Mouse (Mus musculus): ENCODE measurements around the gene Pla2g16. TPM values are rescaled to one million over a fixed set of nuclear protein-coding genes. Genes with fewer than 3 reads are reported as not detected.
A peak's percentile ranks its signal among the peaks of the same experiment; 100 is the strongest.

The Pla2g16 gene
- total RNA-seq, 4 experiments from 2014 or later: 40.3 to 47.9 (median 41.9) TPM

DNA sequence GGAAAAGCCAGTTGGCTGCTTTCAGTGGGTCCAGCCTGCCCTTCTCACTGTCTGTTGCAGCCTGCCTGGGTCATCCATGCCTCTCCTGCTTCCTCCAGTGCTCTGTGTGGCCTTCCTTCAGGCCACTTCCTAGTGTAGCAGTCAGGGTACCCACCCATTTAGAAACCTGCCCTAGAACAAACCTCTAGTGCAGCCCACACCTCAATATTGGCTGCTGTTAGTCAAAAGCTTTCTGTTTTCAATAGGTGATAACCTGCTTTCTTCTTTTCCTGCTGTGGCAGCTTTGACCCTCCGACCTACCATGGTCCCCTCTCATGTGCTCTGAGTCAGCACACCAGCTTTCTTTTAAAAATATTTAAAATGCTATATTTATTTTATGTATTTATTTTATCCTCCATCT lies 7.2 kb downstream of the Pla2g16 start:
- DNase-seq (ENCODE audit: low spot score in 2 of 2): no peak

DNA sequence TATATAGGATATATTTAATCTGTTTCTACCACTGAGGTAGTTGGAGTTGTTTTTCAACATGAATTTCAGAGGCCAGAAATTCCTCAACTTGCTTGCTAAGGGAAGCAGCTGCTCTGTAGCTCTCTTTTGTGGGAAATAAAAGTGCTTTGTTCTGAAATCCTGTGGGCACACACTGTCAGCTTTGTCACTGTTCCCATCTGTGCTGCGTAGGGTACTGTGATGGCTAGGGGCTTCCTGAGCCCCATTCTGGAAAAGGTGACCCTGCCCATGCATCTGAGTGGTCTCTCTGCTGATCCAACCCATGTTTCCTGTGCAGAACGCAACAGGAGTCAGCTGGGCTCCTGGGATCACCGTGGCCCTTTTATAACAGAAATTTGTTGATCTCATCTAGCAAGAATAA lies 9.6 kb downstream of the Pla2g16 start:
- peak in 1 of 2 experiments; percentile 45 for DNase-seq (ENCODE audit: low spot score in 2 of 2)

DNA sequence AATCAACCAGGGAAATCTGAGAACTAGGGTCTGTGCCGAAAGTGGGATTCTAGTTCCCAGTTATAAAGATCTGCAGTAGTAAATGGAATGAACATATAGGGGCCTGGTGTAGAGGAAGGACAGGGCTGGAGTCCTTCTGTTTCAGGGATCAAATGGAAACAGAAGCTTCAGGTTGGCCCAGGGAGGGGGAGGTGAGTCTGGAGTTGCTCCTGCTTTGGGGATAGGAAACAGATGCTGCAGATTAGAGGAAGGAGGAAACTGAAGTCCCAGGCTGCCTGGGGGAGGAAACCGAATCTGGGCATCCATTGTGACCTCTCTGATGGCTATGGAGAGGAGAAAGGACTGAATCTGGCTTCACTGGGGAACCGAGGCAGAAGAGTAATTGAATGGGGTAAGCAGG lies 11.1 kb downstream of the Pla2g16 start:
- no peak for DNase-seq (ENCODE audit: low spot score in 2 of 2)

DNA sequence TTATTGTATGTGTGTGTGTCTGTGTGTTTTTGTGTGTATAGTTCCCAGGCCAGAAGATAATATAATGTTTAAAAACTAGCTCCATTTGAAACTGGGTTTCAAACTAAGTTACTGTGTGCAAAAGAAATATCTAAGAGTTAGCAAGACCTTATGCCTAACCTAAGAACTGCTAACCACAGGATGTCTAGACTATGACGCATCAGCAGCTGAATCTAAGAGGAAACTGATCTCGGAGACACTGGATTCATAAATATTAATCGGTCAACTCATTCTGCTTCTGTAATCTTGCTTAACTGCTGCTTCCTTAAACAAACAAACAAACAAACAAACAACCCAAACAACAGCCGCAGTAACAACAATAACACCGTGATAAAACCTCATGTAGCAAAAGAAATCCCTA lies 12.4 kb downstream of the Pla2g16 start:
- DNase-seq (ENCODE audit: low spot score in 2 of 2): no peak

DNA sequence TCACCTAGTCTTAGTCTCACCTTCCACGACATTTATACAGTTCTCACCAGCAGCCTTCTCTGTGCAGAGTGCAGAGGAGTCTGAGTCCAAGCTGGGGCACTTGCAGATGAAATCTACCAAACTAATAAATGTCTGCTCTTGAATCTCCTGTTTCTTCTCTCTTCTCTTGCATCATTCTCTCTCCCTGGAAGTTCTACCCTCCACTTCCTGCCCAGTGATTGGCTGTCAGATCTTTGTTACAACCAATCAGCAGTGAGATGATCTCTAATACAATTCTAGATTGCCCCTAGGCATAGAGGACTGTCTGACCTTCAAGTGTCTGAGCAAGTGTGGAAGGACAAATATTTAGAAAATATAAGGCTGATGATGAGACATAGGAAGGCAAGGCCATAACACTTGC lies 18.9 kb downstream of the Pla2g16 start:
- no peak for DNase-seq (ENCODE audit: low spot score in 2 of 2)

DNA sequence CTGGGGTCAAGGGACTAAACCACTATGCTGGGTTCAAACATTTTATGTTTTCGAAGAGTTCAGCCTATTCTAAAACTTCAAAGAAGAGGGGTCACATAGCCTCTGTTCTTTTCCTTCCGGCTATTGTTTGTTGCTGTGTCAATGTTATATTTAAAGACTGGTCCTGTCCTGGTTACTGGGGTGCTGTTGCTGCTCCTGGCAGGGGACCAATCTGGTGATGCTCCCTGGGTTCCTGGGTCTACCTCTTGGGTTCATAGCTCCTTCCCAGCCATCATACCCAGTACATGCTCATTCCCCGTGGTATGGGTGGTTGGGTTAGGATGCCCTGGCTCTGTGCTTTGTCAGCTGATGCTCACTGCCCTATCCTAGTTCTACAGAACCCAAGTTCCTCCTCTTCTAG lies 20.5 kb downstream of the Pla2g16 start:
- no peak for DNase-seq (ENCODE audit: low spot score in 2 of 2)

DNA sequence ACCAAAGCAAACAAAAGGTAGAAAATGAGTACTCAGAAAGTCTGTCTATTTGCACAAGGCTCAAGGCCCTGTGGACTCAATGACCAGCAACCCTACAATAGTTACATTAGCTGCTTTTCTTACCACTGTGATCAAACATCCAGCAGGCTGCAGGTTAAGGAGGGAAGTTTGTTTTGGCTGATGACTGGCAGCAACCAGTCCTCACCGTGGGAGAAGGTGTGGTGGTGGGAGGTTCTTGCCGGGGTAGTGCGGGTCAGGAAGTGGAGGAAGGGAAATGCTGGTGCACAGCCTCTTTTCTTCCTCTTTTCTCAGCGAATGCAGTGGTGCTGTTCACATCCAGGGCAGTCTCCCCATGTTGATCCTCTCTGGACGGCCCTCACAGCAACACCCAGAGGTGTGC lies 23.8 kb downstream of the Pla2g16 start:
- DNase-seq (ENCODE audit: low spot score in 2 of 2): no peak

DNA sequence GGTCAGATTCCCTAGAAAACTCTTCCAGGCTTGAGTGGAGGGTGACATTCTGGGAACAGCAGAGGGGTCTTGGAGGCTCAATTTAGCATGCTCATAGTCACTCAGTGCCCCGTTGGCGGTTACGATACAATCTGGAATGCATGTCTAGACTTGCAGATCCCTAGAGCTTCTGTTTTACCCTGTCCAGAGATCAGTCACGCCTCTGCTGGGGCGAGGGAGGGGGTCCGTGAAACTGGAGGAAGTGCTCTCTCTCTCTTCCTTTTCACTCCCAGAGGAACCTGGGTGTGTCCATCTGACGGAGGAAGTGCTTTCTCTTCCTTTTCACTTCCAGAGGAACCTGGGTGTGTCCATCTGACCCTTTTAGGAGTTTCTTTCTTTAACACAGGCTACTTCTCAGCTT lies 25.8 kb downstream of the Pla2g16 start:
- no peak for DNase-seq (ENCODE audit: low spot score in 2 of 2)

DNA sequence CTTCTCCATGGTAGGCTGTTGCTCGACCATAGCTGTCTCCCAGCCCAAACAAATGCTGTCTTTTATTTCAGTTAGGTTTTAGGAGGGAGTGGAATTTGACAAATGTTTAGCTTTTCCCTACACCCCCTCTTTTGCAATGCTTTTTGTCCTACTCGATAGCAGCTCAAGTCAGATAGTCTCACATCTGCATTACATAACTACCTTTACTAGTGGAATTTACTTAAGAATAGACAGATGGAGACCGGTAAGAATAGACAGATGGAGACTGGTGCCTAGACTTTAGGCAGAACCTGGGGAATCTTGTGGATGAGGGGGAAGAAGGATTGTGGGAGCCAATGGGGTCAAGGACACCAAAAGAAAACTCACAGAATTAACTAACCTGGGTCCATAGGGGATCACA lies 26.3 kb downstream of the Pla2g16 start:
- no peak for DNase-seq (ENCODE audit: low spot score in 2 of 2)

DNA sequence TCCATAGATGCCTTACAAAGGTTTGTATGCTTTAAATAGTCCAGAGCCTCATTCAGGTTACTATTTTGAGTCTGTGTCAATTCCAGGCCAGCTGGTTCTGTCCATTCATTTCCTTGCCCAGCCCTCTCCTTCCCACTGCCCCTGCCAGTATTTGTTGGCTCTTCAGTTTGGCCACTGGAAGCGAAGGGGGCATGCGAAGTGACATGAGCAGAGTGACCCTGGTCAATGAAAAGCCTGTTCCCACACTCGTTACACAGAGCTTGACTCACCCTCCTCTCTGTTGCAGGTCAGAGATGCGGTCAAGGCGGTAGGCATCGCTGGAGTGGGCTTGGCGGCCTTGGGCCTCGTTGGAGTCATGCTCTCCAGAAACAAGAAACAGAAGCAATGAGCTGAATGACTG lies 28.0 kb downstream of the Pla2g16 start:
- DNase-seq (ENCODE audit: low spot score in 2 of 2): peak in 1 of 2 experiments; percentile 37

DNA sequence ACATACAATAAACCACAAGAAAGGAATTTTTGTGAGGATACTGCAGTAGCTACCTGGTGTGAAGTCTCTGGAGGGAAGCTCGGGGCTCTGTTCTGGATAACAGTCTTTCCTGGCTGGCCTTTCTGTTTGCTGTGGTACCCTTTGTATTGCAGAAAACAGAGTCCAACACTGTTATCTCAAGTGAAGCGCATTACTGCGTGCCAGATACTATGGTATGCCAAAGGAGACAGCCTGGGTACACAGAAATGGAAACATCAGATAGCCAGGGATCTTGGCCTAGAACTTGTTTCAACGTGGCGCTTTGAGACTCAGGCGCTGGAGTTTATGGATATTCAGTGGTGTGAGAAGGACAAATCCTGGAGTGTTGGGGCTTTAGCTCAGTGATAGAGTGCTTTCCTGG lies 28.5 kb downstream of the Pla2g16 start:
- DNase-seq (ENCODE audit: low spot score in 2 of 2): no peak

DNA sequence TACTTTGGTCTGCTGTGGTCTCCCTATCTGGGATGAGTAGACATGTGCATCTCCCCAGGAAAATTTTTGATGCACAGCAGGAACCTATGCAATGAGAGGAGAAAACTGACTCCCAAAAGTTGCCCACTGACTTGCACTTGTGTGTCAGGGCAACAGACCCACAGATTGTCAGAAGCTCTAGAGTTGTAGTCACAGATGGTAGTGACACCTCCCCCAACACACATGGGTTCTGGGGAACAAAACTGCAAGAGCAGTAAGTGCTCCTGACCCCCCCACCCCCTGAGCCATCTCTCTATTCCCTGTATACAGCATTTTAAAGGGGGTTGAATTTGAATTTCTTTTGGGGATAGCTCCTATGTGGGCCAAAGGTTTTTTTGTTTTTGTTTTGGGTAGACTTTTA lies 33.5 kb downstream of the Pla2g16 start:
- no peak for DNase-seq (ENCODE audit: low spot score in 2 of 2)

DNA sequence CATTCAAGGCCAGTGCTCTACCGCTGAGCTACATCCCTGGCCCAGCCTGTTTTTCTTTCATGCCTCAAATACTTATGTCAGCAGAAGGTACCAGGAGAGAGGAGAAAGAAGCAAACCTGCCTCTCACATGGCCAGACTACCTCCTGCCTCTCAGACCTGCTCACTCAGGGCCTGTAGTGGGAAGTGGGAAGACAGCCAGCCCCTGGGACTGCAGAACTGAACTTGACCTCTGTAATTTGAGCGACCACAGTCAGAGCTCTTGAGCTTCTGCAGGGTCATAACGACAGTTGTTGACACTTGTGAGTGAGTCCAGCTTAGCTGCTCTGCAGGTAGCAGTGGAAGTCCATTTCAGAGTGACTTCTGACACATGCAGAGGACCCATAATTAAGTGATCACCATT lies 34.8 kb downstream of the Pla2g16 start:
- DNase-seq (ENCODE audit: low spot score in 2 of 2): no peak

DNA sequence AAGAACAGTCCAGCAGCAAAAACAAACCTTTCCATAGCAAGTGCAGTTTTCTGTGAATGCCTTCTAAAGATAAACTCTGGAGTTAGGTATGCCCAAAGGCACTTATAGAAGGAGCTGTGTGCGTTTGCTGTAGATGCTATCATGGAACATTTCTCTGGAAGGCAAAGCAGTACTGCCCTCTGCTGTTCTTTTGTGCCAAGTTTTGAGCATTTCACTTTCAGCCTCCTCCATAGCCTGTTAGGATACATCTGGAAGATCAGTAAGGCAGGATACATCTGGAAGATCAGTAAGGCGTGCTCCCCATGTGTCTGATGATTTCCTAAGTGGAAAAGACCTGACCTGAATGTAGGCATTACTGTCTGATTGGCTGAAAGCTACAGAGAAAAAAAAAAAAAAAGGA lies 38.3 kb downstream of the Pla2g16 start:
- no peak for DNase-seq (ENCODE audit: low spot score in 2 of 2)

DNA sequence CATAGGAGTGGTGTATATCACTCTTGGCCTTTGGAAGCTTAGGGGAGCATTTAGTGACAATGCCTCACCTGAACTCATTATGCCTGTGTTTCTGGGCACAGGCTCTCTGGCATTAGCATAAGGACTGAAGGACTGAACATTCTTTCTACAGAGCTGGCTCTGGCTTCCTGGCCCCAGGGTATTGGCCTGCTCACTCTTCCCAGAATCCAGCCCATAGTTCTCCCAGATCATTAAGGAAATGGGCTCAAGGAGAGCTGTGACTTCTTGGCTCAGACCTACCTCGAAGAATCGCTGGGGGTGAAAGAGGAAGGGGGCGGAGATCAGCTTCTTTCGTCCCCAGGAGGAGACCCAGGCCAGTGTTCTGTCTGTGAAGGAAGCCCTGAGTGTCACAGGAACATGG lies 41.2 kb downstream of the Pla2g16 start:
- DNase-seq (ENCODE audit: low spot score in 2 of 2): no peak

DNA sequence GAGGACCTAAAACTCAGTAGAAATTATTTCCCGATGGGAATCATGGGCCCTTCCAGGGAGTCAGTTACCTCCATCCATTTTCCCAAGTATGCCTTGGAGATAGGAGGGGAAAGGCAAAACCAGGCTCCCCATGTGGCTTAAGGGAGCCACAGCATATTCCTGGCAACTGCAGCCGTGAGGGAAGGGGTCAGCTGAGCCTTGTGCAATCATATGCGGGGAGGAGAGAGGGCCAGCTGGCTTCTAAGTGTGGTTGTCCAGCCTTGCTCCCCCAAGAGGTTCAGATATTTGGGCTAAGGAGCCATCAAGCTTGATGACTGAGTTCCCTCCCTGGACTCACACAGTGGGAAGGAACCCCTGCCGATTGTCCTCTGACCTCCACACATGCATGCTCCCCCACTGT lies 44.3 kb downstream of the Pla2g16 start:
- DNase-seq (ENCODE audit: low spot score in 2 of 2): no peak

DNA sequence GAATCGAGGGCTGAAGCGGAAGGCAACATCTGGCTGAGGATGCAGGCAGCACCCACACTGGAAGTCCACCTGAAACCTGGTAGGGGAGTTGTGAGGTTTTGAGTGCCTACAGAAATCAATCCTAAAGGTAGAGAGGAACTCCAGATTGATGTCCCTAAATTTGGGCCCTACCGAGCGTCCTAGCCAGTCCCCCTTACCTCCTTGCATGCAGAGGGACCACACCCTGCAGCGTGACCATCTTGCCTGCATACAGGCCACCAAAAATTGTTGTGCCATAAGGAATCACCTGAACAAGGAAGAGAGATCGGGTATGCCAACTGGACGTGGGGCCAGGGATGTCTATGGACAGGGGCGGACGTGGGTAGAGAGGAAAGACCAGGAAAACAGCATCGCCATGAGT lies 46.8 kb downstream of the Pla2g16 start:
- no peak for DNase-seq (ENCODE audit: low spot score in 2 of 2)

DNA sequence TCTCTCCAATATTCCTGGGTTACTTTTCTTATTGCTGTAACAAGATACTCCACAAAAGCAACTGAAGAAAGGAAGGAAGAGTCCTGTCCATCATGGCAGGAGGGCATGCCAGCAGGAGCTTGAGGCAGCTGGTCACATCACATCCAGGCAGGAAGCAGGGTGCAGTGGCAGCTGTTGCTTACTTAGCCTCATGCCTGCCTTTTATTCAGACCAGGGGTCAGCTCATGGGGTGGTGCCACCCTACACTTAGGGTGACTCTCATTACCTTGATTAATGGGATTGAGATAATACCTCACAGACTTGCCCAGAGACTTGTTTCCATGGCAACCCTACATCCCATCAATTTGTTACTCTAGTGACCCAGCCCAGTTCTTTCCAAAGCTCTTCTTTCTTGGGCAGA lies 47.8 kb downstream of the Pla2g16 start:
- DNase-seq (ENCODE audit: low spot score in 2 of 2): no peak

DNA sequence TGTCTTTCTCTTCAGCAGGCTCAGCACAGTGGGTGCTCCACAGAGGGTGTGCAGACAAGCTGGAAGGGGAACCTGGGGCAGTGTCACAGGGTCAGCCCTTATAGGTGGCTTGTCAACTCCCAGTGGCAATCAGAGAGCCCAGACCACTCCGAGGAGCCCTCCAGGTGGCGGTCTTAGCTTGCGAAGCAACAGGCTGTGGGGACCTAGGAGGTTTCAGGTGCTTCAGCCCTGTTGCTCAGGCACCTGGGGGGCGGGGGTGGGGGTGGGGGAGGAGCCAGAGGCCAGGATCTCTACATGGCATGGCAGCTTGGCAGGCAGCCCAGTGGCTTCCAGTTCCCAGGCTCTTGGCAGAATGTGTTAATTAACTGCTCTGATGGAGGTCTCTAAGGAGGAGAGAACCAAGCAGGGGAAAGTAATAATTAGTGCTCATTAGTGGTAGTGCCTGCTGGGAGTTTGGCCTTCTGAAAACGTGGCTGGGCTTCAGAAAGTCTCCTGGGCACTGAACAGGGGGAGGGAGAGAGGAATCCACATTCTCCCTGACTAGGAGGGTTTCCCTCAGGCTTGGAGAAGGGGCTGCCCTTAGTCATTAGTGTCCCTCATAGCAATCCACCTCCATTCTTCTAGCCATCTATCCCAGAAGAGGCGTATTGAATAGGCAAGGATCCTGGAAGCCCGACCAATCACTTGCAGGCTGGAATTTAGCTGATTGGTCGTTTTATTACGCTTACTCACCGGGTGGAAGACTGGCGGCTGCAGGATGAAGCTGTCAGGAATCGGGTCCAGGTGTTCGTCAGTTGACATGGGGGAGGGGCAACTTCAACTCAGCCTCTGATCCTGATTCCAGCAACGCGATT lies 48.9 kb downstream of the Pla2g16 start:
- peak in 1 of 2 experiments; percentile 81 for DNase-seq (ENCODE audit: low spot score in 2 of 2)

DNA sequence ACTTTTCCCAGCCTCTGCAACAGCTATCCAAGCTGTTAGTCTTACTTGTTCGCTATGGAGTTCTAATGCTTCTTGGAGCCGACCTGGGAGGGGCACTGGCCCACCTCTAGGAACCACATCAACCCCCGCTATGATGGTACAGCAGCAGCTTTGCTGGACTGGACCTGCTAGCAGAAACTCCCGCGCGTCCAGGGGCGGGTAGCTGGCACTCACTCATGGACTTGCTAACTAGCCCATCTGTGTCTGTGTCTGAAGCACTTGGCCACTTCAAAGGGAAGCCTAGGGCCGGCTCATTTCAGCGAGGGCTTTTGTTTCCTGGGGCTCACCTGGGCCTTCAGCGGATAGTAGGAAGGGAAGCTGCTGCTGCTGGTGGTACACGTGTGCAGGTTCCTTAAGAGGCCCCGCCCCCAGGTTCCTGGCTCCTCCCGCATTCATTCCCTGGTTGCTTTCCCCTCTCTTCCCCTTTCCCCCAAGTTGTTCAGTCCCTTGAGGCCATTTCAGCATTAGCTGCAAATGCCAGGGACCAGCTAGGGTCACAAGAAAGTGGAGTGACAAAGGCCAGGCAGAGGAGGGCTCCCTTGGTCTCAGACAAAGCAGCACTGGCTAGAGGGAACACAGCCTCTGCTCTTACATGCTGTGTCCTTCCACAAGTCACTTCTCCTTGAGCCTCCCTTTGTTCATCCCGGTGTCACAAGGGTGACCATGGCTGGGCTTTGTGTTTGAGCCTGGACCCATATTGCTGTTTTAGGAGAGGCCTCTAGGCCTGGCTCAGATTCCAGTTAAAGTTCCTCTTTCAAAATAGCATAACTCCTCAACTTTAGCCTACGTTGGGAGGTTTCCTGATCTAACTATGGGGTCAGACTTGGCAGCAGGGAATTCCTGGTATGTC lies 49.8 kb downstream of the Pla2g16 start, which contains the start of gene Lgals12:
Gene Lgals12, minus strand, starts transcription at position 393 of the 889 bp plus-strand sequence.
- DNase-seq (ENCODE audit: low spot score in 2 of 2): peak in 1 of 2 experiments; percentile 72

DNA sequence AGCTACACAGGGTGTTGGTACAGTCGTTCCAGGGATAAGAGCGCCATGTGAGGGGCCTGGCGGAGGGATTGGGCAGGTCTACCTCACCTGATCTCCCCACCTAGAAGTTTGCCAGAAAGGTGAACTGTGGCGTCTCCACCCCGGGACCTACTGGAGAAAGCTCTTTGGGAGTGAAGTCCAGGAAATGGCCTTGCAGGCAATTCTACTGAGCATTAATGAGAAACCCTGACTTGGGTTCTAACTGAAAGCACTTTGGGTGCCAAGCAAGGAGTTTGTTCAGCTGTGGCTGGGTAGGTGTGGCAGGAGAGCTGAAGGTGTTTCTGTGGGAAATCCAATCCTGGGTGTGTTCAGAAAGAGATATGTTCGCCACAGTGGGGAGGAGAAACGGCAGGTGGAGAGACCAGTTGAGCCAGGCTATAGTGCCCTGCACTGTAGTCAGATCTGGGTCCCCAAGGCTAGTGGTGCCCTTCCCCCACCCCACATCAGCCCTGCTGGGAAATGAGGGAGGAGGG lies 50.5 kb downstream of the Pla2g16 start:
- no peak for DNase-seq (ENCODE audit: low spot score in 2 of 2)
